Mouse (Mus musculus): Measurements from ENCODE around the gene Comt. TPM values are rescaled to one million over a fixed set of nuclear protein-coding genes. Genes with fewer than 3 reads are reported as not detected.

Gene Comt
- total RNA-seq, 2 experiments from 2014 or later, result 57.1 to 66.8 TPM

DNA sequence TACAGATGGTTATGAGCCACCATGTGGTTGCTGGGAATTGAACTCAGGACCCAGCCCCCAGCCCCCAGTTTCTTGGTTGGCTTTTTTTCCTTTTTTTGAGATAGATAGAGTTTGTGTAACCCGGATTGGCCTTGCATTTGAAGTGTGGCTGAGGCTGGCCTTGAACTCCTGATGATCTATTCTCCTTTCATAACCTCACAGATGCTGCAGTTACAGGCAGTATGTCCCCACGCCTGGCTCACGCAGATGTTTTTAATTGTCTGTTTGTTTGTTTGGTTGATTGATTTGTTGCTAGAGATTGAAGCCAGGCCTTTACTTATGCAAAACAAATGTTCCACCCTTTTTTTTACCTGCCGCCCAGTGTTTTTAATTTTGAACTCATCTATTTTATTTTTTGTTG is 59.8 kb downstream of the Comt start:
- no peak for DNase-seq (ENCODE audit: low spot score in 2 of 2)

DNA sequence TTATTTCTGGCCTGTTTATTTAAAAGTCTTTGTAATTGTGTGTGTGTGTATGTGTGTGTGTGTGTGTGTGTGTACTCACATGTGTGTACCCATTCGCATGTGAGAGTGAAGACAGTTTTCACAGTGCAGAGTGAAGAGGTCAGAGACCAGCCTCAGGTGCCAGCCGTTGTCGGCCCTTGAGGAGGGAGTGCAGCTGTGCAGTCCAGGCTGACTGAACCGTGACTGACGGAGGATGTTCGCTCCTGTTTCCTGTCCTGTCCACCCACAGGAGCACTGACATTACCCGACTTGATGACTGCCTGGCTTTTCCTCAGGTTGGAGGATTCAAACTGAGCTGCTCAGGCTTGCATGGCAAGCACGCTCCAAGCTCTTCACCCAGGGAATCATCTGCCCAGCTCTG is 63.7 kb downstream of the Comt start:
- no peak for DNase-seq (ENCODE audit: low spot score in 2 of 2)

DNA sequence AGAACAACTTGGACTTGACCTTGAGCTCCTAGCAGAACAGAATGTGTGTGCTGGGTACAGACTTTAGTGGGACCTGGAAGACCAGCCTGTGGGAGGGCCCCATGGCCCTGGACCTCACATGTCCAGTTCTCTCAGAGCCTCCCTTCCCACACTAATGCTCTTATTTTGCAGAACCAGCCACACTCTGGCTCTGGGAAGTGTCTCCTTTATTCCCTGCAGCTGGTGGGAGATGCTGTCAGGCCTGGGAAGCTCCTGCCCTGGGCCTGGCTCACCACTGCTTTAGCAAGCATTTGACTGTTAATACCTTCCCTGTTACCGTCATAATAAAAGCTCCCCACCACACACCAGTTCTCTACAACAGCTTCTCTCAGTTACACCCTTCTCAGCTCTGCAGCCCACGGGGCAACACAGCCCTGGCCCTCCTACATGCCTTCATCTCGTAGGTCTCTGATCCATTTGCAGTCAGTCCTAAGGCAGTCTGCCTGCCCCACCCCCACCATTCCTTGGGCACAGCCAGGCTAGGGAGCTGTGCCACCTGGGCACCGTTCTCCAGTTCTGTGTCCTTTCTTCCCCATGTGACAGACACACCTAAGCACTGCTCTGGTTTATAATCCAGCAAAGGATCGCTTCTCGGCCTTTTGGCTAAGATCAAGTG is 66.4 kb downstream of the Comt start:
- no peak for DNase-seq (ENCODE audit: low spot score in 2 of 2)

DNA sequence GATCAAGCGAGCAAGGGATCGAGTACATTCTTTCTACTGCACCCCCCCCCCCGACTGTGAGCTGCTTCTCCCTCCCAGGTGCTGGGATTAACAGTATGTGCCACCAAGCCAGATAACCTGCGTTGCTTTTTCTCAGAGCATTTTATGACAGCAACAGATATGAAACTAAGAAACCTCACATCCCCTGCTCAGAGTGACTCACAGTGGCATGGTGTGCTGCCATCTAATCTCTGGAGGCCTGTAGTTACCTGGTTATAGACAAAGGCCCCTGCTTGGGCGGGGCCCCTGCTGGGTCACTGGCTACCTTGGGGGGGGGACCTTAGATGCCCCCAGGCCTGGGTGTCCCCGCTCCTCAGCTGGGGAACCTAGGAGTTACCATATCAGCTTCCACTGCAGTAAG is 68.7 kb downstream of the Comt start:
- DNase-seq (ENCODE audit: low spot score in 2 of 2), result no peak

DNA sequence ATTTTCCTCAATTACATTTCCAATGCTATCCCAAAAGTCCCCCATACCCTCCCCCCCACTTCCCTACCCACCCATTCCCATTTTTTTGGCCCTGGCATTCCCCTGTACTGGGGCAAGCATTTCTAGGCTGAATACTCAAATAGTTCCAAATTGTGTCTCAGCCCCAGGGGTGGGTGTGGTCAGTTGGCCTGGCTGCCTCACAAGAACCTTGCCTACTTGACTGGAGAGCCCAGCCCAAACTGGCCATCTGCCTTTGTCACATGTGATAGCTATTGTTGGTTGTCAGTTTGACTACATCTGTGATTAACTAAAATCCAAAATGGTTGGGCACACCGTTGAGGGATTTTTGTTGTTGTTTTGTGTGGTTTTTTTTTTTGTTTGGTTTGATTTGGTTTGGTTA is 69.7 kb downstream of the Comt start:
- DNase-seq (ENCODE audit: low spot score in 2 of 2), result no peak

Small RNA genes within 50 kb of the gene (microRNA-seq; reads per million reads assigned to microRNA genes)
- gene Gm26219, result 0 reads per million in 2 experiments

Other genes starting within 250 kb of the Comt start
- gene Ccdc188, start 209.0 kb downstream of the Comt start, total RNA-seq (2021), result not detected
- 10 to 100 TPM; 84.1 to 84.6 TPM for gene Zdhhc8, start 191.7 kb downstream of the Comt start, total RNA-seq (2021)
- gene Trmt2a, start 178.2 kb downstream of the Comt start, total RNA-seq (2021), result 10 to 100 TPM; 44.6 to 61.7 TPM
- 100 to 1,000 TPM in 1 of 2 experiments, 10 to 100 TPM in 1; 98.3 to 104 TPM for gene Ranbp1, start 178.1 kb downstream of the Comt start, total RNA-seq (2021)
- gene Gm49776, start 168.5 kb downstream of the Comt start, total RNA-seq (2021), result not detected
- gene Dgcr8, start 137.6 kb downstream of the Comt start, total RNA-seq (2021), result 10 to 100 TPM; 35.9 to 44.0 TPM
- gene Tango2, start 78.7 kb downstream of the Comt start, total RNA-seq (2021), result 100 to 1,000 TPM; 106 to 114 TPM
- 10 to 100 TPM; 43.3 to 46.4 TPM for gene Arvcf, start 78.7 kb downstream of the Comt start, total RNA-seq (2021)
- gene Txnrd2, start 468 bp downstream of the Comt start, total RNA-seq (2021), result 10 to 100 TPM; 19.5 to 22.1 TPM
- 1 to 10 TPM; 6.1 to 7.5 TPM for gene Gnb1l, start 71.9 kb upstream of the Comt start, total RNA-seq (2021)
- gene Rtl10, start 72.0 kb upstream of the Comt start, total RNA-seq (2021), result 1 to 10 TPM; 8.6 TPM
- 1 to 10 TPM; 1.2 to 1.5 TPM for gene Tbx1, start 163.8 kb upstream of the Comt start, total RNA-seq (2021)
- 1 to 10 TPM; 2.1 to 3.0 TPM for gene Gp1bb, start 195.6 kb upstream of the Comt start, total RNA-seq (2021)
- gene Gm49601, start 199.6 kb upstream of the Comt start, total RNA-seq (2021), result 100 to 1,000 TPM; 138 to 159 TPM
- 100 to 1,000 TPM; 605 to 622 TPM for gene Sept5, start 203.1 kb upstream of the Comt start, total RNA-seq (2021)